Mouse (Mus musculus): ENCODE data around the gene Sept7.
"Not testable (repeated sequence)": the region's sequence is repeated elsewhere in the genome, so short reads cannot be mapped to it uniquely, and the experiment has no call there.

DNA sequence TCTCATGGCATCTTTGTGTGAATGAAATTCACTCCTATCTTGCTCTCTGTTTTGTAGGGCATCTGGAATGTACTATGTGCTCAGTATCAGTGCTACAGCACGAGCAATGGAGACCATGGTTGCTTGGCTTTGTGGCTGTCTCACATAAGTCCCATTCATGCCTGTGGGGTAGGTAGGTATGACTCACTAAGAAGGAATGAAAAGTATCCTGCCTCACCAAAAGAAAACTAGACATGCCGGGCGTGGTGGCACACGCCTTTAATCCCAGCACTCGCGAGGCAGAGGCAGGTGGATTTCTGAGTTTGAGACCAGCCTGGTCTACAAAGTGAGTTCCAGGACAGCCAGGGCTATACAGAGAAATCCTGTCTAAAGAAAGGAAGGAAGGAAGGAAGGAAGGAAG is 67.4 kb downstream of the Sept7 start:
- TF ChIP-seq GATA1, TAL1 (IDR thresholded peaks at IDR 0.05; ENCODE audit: low read length): not testable (repeated sequence)

All from erythroblast, embryonic 14.5 days (primary cell).